Mouse (Mus musculus) heart, postnatal 0 days (tissue): ENCODE measurements around the gene Otos.

Source experiments
- CTCF ChIP-seq: IDR thresholded peaks from 2 replicates; pipeline ENCODE4 v1.5.1; 2016; ENCODE audit warnings: antibody characterized with exemption, control low read depth, low read depth
- EP300 ChIP-seq: IDR thresholded peaks from 2 replicates; pipeline ENCODE4 v1.6.1; 2016; ENCODE audit warnings: antibody characterized with exemption, low read depth

DNA sequence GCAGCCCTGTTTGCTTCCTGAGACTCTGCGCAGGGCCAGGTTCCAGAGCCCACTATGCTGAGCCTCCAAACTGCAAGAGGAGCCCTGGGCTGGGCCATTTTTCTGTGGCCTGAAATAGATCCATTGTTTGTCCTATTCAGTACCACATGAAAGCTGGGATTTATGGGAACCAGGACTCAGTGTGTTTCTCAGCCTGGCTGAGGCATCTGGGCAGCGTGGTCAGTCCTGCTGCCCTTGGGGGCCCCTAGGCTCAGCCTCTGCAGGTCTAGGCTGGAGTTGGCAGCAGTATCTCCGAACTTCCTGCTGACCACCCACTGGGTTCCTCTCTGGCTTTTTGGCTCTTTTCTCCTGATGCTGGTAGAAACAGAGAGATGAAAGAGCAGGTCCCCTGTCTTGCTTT is 2.8 kb upstream of the Otos start:
- TF ChIP-seq CTCF (no peak), EP300 (no peak)
